Mouse (Mus musculus) G1E (cell line): Measurements from ENCODE around the gene Slc36a3.

Source experiments
- CTCF ChIP-seq: IDR thresholded peaks from 2 replicates; pipeline ENCODE4 v1.5.1; 2012; ENCODE audit warnings: low read depth, low read length, inconsistent platforms, mixed read lengths
- GATA1 ChIP-seq: IDR thresholded peaks from 2 replicates; pipeline ENCODE4 v1.6.1; 2012; ENCODE audit warnings: borderline replicate concordance, low read length, inconsistent platforms, mixed read lengths
- GATA2 ChIP-seq: IDR thresholded peaks from 2 replicates; pipeline ENCODE4 v1.6.1; 2012; ENCODE audit warnings: low read depth, low read length, inconsistent platforms, borderline replicate concordance
- POLR2AphosphoS5 ChIP-seq: IDR thresholded peaks from 2 replicates; pipeline ENCODE4 v1.6.1; 2012; ENCODE audit warnings: low read depth, low read length, inconsistent platforms; ENCODE audit not compliant: insufficient replicate concordance
- TAL1 ChIP-seq: conservative IDR thresholded peaks from 2 replicates; pipeline ENCODE4 v1.6.1; 2012; ENCODE audit warnings: low read depth, low read length, inconsistent platforms, mixed read lengths

GRCm38 (mm10) chr11:55168914-55169313, 17.4 kb upstream of the Slc36a3 start:
- TF ChIP-seq CTCF (no peak), GATA1 (no peak), TAL1 (no peak), POLR2AphosphoS5 (no peak), GATA2 (no peak)
